Mouse (Mus musculus) C2C12 (cell line): ENCODE data around the gene Etnk2. TPM values are rescaled to one million over a fixed set of nuclear protein-coding genes. Genes with fewer than 3 reads are reported as not detected.

ENCODE experiments used
- H3K27me3 ChIP-seq: one replicate; pipeline ENCODE4 v1.6.1; 2011; ENCODE audit not compliant: control insufficient read depth, insufficient read depth, insufficient read length
- H3K36me3 ChIP-seq: one replicate; pipeline ENCODE4 v1.6.1; 2011; ENCODE audit not compliant: control insufficient read depth, insufficient read depth
- H3K4me3 ChIP-seq: one replicate; pipeline ENCODE4 v1.5.1; 2011; ENCODE audit warnings: mild to moderate bottlenecking, control low read depth; ENCODE audit not compliant: poor library complexity, insufficient read depth, severe bottlenecking
- H3K79me2 ChIP-seq: one replicate; pipeline ENCODE4 v1.6.1; 2011; ENCODE audit not compliant: control insufficient read depth, insufficient read depth
- H3K79me3 ChIP-seq: one replicate; pipeline ENCODE4 v1.6.1; 2011; ENCODE audit warnings: low read depth, control low read depth
- H3ac ChIP-seq: one replicate; pipeline ENCODE3; 2011; ENCODE audit warnings: low read depth; ENCODE audit not compliant: control insufficient read depth, insufficient read length
- CEBPB ChIP-seq: IDR thresholded peaks from one replicate; pipeline ENCODE4 v1.6.1; 2011; ENCODE audit warnings: low read depth, mild to moderate bottlenecking, control low read depth, moderate library complexity
- CTCF ChIP-seq: IDR thresholded peaks from one replicate; pipeline ENCODE4 v1.5.1; 2011; ENCODE audit not compliant: control insufficient read depth, insufficient read depth, insufficient read length
- FOSL1 ChIP-seq: IDR thresholded peaks from one replicate; pipeline ENCODE4 v1.8.0; 2011; ENCODE audit warnings: mild to moderate bottlenecking, low read length; ENCODE audit not compliant: poor library complexity, insufficient read depth, severe bottlenecking
- MAX ChIP-seq: IDR thresholded peaks from one replicate; pipeline ENCODE4 v1.6.1; 2011; ENCODE audit warnings: mild to moderate bottlenecking, control low read depth
- MYOD1 ChIP-seq: IDR thresholded peaks from one replicate; pipeline ENCODE4 v1.6.1; 2011; ENCODE audit warnings: low read depth; ENCODE audit not compliant: control insufficient read depth, insufficient read length
- MYOG ChIP-seq: IDR thresholded peaks from one replicate; pipeline ENCODE4 v1.6.1; 2011; ENCODE audit not compliant: control insufficient read depth, insufficient read length; ENCODE audit errors: extremely low read depth
- USF1 ChIP-seq: IDR thresholded peaks from one replicate; pipeline ENCODE4 v1.6.1; 2011; ENCODE audit warnings: low read depth, mild to moderate bottlenecking, control low read depth, moderate library complexity
- polyA plus RNA-seq: library from polyadenylated mRNA; unstranded; fragments of >200 nt; fragmentation: generic; extraction: Trizol; gene quantifications from one replicate; pipeline ENCODE4 v1.2.1, GENCODE M21; 2012; ENCODE audit warnings: missing spikeins

Etnk2 gene
- polyA plus RNA-seq, 1 experiment = not detected

- H3ac ChIP-seq = no peak overlapping the region
- H3K36me3 ChIP-seq = no peaks in the 10 kb centered on the region
- no peaks in the 10 kb centered on the region for H3K79me3 ChIP-seq
- no peaks in the 10 kb centered on the region for H3K79me2 ChIP-seq
- peaks cover 72% of the 10 kb centered on the region for H3K27me3 ChIP-seq
- no peak for TF ChIP-seq MYOD1
- no peak for TF ChIP-seq USF1
- no peak for TF ChIP-seq FOSL1
- H3K4me3 ChIP-seq = no peak overlapping the region
These were observed 54.9 kb downstream of the Etnk2 start for GRCm38 (mm10) chr1:133418164-133418800.

DNA sequence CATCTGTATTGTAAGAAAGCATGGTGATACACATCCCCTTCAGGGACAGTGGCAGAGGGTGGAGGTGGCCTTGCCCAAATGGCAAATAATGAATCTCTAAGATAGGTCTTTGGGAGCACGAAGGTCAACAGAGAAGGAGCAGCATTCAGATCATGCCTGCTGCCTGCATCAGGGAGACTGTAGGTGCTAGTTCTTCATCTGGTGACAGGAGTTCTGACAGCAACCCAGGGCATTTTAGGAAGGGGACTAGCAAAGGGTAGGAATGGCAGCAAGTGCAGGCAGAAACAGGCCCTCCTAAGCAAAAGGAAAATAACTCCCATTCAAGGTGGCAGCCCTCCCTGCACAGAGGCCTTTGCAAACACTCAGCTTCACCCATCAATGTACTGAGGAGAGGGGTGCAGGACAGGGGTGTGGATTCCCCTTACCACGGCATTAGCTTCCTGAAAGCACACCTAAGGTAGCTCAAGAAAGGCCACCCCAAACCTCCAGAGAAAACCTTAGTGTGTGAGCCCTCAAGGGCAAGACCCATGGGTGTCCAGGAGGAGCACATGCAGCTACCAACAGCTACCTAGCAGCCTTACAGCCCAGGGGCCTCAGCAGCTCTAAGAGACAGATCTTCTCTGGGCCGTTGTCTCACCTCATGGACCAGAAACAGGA is 55.9 kb downstream of the Etnk2 start:
- Histone ChIP-seq H3K27me3 (peaks cover 78% of the 10 kb centered on the region), H3K4me3 (no peak overlapping the region), H3K79me2 (no peaks in the 10 kb centered on the region), H3K79me3 (no peaks in the 10 kb centered on the region), H3K36me3 (no peaks in the 10 kb centered on the region), H3ac (no peak overlapping the region)
- no peak for TF ChIP-seq CTCF
- no peak for TF ChIP-seq MYOD1
- no peak for TF ChIP-seq MYOG
- no peak for TF ChIP-seq MAX
- no peak for TF ChIP-seq FOSL1
- no peak for TF ChIP-seq USF1
- TF ChIP-seq CEBPB = no peak

GRCm38 (mm10) chr1:133420491-133420890 is 57.1 kb downstream of the Etnk2 start:
- Histone ChIP-seq H3K79me3 (no peaks in the 10 kb centered on the region), H3K27me3 (peaks cover 79% of the 10 kb centered on the region), H3K79me2 (no peaks in the 10 kb centered on the region), H3ac (no peak overlapping the region), H3K36me3 (no peaks in the 10 kb centered on the region), H3K4me3 (no peak overlapping the region)
- TF ChIP-seq CTCF (no peak), USF1 (no peak), MYOD1 (no peak), CEBPB (no peak), MAX (no peak)

DNA sequence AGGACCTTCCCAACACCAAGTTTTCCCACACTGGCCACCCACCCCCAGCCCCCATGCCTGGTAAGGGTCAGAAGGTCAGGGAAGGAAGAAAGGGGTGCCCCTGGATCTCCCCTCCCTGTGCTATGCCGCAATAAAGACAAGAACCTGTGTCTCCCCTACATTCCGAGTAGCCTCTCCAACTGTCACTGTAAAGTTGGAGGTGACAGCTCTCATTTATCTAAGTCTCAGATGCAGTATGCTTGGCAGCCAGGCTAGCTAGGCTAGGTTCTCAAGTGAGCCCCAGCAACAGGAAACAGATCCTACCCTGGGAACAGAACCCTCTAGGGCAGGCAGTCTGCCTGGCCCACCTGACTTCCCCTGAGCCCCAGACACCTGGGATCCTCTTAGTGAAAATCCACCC is 57.7 kb downstream of the Etnk2 start:
- Histone ChIP-seq H3ac (no peak overlapping the region), H3K36me3 (no peaks in the 10 kb centered on the region), H3K79me3 (no peaks in the 10 kb centered on the region), H3K4me3 (no peak overlapping the region), H3K27me3 (peaks cover 76% of the 10 kb centered on the region), H3K79me2 (no peaks in the 10 kb centered on the region)
- TF ChIP-seq MYOD1 = no peak
- TF ChIP-seq CEBPB = no peak
- TF ChIP-seq FOSL1 = no peak
- TF ChIP-seq CTCF = no peak
- TF ChIP-seq MAX = no peak
- no peak for TF ChIP-seq USF1
- TF ChIP-seq MYOG = no peak

- peaks cover 67% of the 10 kb centered on the region for H3K27me3 ChIP-seq
- H3ac ChIP-seq = no peak overlapping the region
- no peaks in the 10 kb centered on the region for H3K79me3 ChIP-seq
- no peaks in the 10 kb centered on the region for H3K79me2 ChIP-seq
- H3K4me3 ChIP-seq = no peak overlapping the region
- no peaks in the 10 kb centered on the region for H3K36me3 ChIP-seq
- no peak for TF ChIP-seq MYOD1
- TF ChIP-seq USF1 = no peak
- TF ChIP-seq CEBPB = no peak
- no peak for TF ChIP-seq MAX
- no peak for TF ChIP-seq MYOG
- TF ChIP-seq CTCF = no peak
- TF ChIP-seq FOSL1 = no peak
These were observed 58.7 kb downstream of the Etnk2 start for GRCm38 (mm10) chr1:133421975-133422570.
